Mouse (Mus musculus) bone marrow, adult 2 months (tissue): Measurements from ENCODE around the gene Atg4a.

Experiments
- CTCF ChIP-seq: fragments of 200-500 bp; IDR thresholded peaks from 2 replicates; pipeline ENCODE4 v1.5.1; 2011; ENCODE audit warnings: low read length, control low read depth; ENCODE audit not compliant: control insufficient read depth, insufficient read depth
- POLR2A ChIP-seq: fragments of 200-500 bp; IDR thresholded peaks from 2 replicates; pipeline ENCODE4 v1.6.1; 2011; ENCODE audit warnings: low read depth, mild to moderate bottlenecking, control low read depth, low read length, borderline replicate concordance; ENCODE audit not compliant: control insufficient read depth

DNA sequence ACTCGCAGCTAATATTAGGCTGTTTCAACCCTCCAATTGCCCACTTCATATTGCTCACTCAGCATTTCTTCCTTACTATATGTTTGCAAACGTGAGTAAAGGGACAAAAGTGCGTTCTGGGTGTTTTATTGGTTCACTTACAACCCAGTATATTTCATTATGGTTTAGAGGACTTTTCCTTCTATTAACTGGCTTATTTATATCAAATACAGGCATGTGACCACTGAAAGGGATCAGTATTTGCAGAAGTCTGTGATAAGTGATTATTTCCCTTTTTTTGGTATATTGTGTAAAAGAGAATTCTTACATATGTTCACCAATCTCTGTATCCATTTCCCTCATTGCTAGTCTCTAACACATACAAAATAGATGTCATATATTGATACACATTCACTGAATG is 203.7 kb downstream of the Atg4a start:
- TF ChIP-seq POLR2A (no peak), CTCF (no peak)
